Mouse (Mus musculus) brown adipose tissue, adult 24 weeks (tissue): ENCODE data around the gene Srarp. TPM values are rescaled to one million over a fixed set of nuclear protein-coding genes. Genes with fewer than 3 reads are reported as not detected.

Experiments
- H3K27ac ChIP-seq: fragments of 200-500 bp; replicated peaks from 2 replicates; pipeline ENCODE4 v1.5.1; 2012; ENCODE audit warnings: low read depth, mild to moderate bottlenecking, low read length
- H3K4me1 ChIP-seq: fragments of 200-500 bp; 2 replicates; pipeline ENCODE4 v1.6.1; 2012; ENCODE audit warnings: low read length, mixed read lengths; ENCODE audit not compliant: control insufficient read depth, insufficient read depth, insufficient read length
- H3K4me3 ChIP-seq: fragments of 200-500 bp; 2 replicates; pipeline ENCODE4 v1.5.1; 2012; ENCODE audit warnings: low read depth, mild to moderate bottlenecking, low read length, moderate library complexity; ENCODE audit not compliant: insufficient read depth
- polyA plus RNA-seq: library from polyadenylated mRNA; stranded (reverse); fragments of >200 nt; gene quantifications from 2 replicates; pipeline ENCODE4 v1.2.4, GENCODE M21; 2012; ENCODE audit not compliant: missing spikeins, insufficient read depth, insufficient read length

The Srarp gene
- polyA plus RNA-seq, 1 experiment, result not detected

DNA sequence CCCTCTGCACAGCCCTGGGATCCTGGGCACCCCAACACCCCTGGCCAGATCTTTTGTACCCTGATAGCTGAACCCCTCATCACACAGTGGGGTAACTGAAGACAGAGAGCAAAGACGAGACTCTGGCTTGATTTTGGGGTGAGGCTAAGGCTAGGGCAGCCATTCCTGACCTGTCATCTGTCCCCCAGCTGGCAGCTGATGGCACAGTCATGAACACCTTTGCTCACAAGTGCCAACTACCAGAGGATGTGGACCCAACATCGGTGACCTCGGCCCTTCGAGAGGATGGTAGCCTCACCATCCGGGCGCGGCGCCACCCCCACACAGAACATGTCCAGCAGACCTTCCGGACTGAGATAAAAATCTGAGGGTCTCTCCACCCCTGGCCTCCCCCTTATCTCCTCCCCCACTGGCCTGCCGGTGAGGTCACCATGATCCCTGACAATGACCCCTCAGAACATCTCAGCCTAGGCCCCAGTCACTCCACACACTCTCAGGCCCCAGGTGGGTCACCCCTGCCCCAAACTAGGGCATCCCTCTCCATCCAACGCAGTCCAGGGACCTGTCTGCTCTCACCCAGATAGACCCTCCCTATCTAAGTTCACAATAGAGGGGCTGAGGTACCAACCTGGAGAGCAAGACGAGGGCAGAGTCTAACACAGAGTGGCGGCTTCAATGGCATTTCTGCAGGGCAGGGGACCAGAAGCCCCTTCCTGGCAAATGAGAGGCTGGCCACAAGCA lies 12.0 kb downstream of the Srarp start:
- H3K4me3 ChIP-seq, result no peak overlapping the region
- no peaks in the 10 kb centered on the region; the same call in 1 of the 2 replicates for H3K4me1 ChIP-seq
- H3K27ac ChIP-seq, result no peak overlapping the region

DNA sequence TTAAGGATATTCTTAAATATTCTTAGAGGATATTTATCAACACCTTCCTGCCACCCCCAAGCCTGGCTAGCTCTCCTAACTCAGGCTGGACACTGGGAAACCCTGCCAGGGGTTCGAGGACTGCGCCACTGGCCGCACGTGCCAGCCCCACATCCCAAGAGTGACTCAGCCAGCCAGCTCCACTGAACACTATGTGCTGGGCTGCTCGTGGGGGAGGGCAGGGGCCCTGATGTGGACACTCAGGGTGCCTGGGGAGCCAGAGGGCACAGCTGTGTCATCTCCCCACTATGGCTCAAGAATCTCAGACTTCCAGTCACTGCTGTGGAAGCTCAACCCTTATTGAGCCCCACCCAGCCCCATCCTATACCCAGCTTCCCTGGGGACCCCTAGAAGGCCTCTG lies 12.6 kb downstream of the Srarp start:
- Histone ChIP-seq H3K27ac (no peak overlapping the region), H3K4me3 (no peak overlapping the region), H3K4me1 (no peaks in the 10 kb centered on the region; the same call in 1 of the 2 replicates)

DNA sequence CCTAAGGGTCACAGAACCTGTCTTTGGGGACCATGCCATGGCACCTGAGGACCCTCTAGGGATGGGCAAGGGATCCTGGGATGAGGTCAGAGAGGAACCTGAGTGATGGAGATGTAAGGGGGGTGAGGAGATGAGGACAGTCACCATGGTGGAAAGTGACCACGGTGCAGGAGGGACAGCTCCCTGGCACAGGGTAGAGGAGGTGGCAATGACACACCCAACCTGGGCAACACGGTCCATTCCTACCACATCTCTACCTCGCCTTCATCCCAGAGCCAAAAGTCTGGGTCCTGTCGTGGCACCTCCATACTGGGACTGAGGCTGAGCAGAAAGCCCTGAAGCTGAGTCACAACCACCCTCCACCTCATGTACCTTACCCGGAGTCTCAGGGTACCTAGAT lies 13.1 kb downstream of the Srarp start:
- H3K4me1 ChIP-seq, result no peaks in the 10 kb centered on the region; the same call in 1 of the 2 replicates
- H3K27ac ChIP-seq, result no peak overlapping the region
- no peak overlapping the region for H3K4me3 ChIP-seq

- Histone ChIP-seq H3K27ac (no peak overlapping the region; the same call in 1 of the 2 replicates), H3K4me3 (no peak overlapping the region), H3K4me1 (no peaks in the 10 kb centered on the region; the same call in 1 of the 2 replicates)
These were observed 14.5 kb downstream of the Srarp start for GRCm38 (mm10) chr4:141421423-141421822.

DNA sequence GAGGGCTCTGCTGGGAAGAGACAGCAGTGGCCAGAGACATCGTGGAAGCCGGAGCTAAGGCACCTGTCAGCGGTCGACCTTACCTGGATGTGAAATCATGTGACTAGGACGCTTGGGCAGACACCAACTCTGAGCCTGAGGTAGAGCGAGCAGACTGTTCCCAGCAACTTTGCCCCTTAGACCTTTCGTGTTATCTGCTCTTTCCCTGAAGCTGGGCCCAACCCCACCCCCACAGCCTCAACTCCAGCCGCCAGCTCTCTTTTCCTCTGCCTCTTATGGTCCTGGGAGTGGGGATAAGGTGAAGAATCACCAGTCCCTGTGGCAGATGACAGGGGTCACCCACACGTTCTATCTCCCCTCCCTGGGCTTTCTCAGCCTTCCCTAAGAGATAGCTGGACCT lies 15.0 kb downstream of the Srarp start:
- no peak overlapping the region for H3K27ac ChIP-seq
- no peaks in the 10 kb centered on the region; the same call in 1 of the 2 replicates for H3K4me1 ChIP-seq
- no peak overlapping the region for H3K4me3 ChIP-seq

- no peaks in the 10 kb centered on the region for H3K4me1 ChIP-seq
- H3K4me3 ChIP-seq, result no peak within 1 kb of the TSS
- no peak within 1 kb of the TSS; the same call in 1 of the 2 replicates for H3K27ac ChIP-seq
These were observed 15.6 kb downstream of the Srarp start, which contains the start of gene Hspb7 for GRCm38 (mm10) chr4:141420192-141420829. TSS of gene Hspb7 (plus strand) at chr4:141420779.

DNA sequence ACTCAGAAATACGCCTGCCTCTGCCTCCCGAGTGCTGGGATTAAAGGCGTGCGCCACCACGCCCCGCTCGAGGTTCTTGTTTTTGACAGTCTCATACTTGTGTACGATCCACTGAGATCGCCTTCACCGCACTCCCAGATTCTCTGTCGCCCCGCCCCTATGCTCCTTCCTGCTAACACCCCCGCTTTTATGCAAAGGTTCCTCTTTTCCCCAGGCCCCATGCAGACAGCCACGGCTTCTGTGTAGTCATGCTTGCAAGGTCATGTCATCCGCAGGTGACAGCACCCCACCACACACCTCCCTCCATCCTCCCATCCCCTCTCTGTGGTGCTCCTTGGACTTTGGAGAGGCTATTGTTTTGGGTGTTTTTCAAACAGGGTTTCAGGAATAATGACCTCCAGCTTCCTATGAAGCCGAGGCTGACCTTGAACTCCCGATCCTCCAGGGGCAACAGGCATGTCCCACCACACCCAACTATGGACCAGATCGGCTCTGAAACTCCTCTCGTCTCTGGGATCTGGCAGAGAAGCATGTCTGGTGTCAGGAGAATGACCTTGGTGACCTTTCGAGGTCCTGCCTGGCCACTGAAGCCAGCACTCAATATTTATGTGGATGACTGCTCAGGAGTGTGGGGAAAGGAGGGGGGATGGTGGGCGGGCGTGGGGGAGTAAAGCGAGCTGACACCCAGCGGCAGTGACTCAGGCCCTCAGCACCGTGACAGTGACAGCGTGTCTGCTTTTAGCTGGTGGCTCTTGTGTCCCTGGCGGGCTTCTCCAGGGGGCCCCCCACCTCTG lies 16.3 kb downstream of the Srarp start:
- H3K27ac ChIP-seq, result no peak overlapping the region
- no peak overlapping the region for H3K4me3 ChIP-seq
- no peaks in the 10 kb centered on the region for H3K4me1 ChIP-seq

GRCm38 (mm10) chr4:141415924-141416323 lies 20.0 kb downstream of the Srarp start, which contains the start of gene Clcnkb:
TSS of gene Clcnkb (minus strand) at chr4:141416014.
- no peaks in the 10 kb centered on the region for H3K4me1 ChIP-seq
- H3K4me3 ChIP-seq, result no peak within 1 kb of the TSS
- H3K27ac ChIP-seq, result no peak within 1 kb of the TSS

- Histone ChIP-seq H3K4me3 (no peak overlapping the region), H3K4me1 (no peaks in the 10 kb centered on the region), H3K27ac (no peak overlapping the region)
These were observed 24.4 kb downstream of the Srarp start for GRCm38 (mm10) chr4:141411430-141411992.

- Histone ChIP-seq H3K27ac (no peak overlapping the region), H3K4me3 (no peak overlapping the region)
These were observed 27.3 kb downstream of the Srarp start for GRCm38 (mm10) chr4:141408577-141408976.

DNA sequence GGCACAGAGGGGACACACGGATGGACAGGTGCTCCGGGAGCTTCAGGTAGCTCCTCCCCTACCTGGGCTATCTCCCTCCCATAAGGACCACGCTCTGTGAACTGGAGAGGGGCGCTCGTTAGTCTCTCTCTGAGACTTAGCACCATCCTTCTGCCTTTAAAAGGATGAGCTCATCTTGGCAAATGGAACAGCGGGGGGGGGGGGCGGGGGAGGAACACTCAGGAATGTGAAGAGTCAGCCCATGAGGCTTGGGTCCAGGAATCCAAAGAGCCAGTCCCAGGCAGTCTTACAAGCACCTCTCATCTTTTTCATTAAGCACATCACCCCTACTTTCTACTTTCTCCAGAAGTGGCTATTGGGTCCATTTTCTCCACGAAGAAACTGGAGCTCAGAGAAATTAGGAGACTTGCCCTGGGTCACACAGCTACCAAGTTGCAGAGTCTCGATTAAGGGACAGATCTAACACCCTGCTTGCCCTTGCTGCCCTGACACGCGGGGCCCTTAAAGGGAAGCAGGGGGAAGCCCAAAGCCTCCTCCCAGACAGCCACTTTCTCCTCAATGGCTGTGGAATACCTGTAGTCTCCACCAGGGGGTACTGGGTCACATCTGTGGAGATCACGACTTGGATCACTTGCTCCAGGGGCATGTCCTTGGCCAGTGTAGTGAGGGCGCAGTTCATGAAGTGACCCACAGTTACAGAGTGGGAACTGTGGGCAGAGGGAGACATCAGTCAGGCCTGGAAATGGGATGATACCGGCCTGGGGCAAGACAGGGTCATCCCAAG lies 29.2 kb downstream of the Srarp start:
- no peak overlapping the region for H3K4me3 ChIP-seq
- no peaks in the 10 kb centered on the region for H3K4me1 ChIP-seq
- H3K27ac ChIP-seq, result no peak overlapping the region

More at GRCm38 (mm10) chr4:141408577-141408976, 27.3 kb downstream of the Srarp start:
- H3K4me1 ChIP-seq, result no peaks in the 10 kb centered on the region

GRCm38 (mm10) chr4:141405314-141405622 lies 30.6 kb downstream of the Srarp start:
- H3K4me1 ChIP-seq, result no peaks in the 10 kb centered on the region
- H3K27ac ChIP-seq, result no peak overlapping the region
- H3K4me3 ChIP-seq, result no peak overlapping the region

- no peak overlapping the region for H3K4me3 ChIP-seq
- no peak overlapping the region for H3K27ac ChIP-seq
- H3K4me1 ChIP-seq, result no peaks in the 10 kb centered on the region
These were observed 31.2 kb downstream of the Srarp start for GRCm38 (mm10) chr4:141404518-141405313.

DNA sequence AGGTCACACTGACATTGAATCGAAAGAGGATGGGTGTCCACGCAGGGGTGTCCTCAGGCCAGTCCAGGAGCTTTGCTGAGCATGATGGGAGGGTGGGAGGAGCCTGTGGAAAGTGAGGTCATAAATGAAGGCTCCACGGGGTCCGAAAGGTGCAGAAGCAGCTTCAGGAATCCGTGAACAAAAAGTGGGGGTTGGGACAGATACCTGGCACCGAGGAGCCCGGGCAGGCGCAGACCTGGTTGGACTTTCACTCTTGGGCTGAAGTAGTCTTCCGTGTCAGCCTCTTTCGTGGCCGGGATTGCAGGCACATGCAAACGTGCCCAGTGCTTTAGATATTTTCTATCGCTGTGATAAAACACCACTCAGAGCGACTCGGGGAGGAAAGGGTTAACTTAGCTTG lies 35.7 kb downstream of the Srarp start:
- Histone ChIP-seq H3K4me1 (no peaks in the 10 kb centered on the region), H3K27ac (no peak overlapping the region), H3K4me3 (no peak overlapping the region)
